Mouse (Mus musculus) gastrocnemius, postnatal 10 days (tissue): ENCODE measurements around the gene Cbx3. TPM values are rescaled to one million over a fixed set of nuclear protein-coding genes. Genes with fewer than 3 reads are reported as not detected.
"Not testable (repeated sequence)": the region's sequence is repeated elsewhere in the genome, so short reads cannot be mapped to it uniquely, and the experiment has no call there.

Experiments used
- DNase-seq: peaks from one replicate; pipeline ENCODE4 v3.0.0; 2021; ENCODE audit warnings: mixed read lengths
- total RNA-seq, 2 experiments: library from RNA; stranded (reverse); gene quantifications; 2 replicates each; pipeline ENCODE4 v1.2.3; 2021

Gene Cbx3
- total RNA-seq, 2 experiments from 2014 or later: 78.2 to 87.1 TPM

- DNase-seq: peak; percentile 99
These were observed 347 bp upstream of the Cbx3 start, which contains the start of gene Hnrnpa2b1 for GRCm38 (mm10) chr6:51469715-51470310. TSS of gene Hnrnpa2b1 (minus strand) at chr6:51469894.

- no peak for DNase-seq
These were observed 982 bp downstream of the Cbx3 start for GRCm38 (mm10) chr6:51471179-51471505.

GRCm38 (mm10) chr6:51471782-51472181 lies 1.6 kb downstream of the Cbx3 start:
- no peak for DNase-seq

GRCm38 (mm10) chr6:51472213-51472612 lies 2.1 kb downstream of the Cbx3 start:
- no peak for DNase-seq

- DNase-seq: no peak
These were observed 9.1 kb downstream of the Cbx3 start for GRCm38 (mm10) chr6:51479136-51479731.

- no peak for DNase-seq
These were observed 11.4 kb downstream of the Cbx3 start for GRCm38 (mm10) chr6:51481548-51481947.

GRCm38 (mm10) chr6:51483861-51484260 lies 13.7 kb downstream of the Cbx3 start:
- DNase-seq: no peak

- not testable (repeated sequence) for DNase-seq
These were observed 14.4 kb downstream of the Cbx3 start for GRCm38 (mm10) chr6:51484556-51484955.

GRCm38 (mm10) chr6:51485646-51486045 lies 15.5 kb downstream of the Cbx3 start:
- DNase-seq: no peak

GRCm38 (mm10) chr6:51486076-51486710 lies 16.0 kb downstream of the Cbx3 start:
- DNase-seq: no peak

- no peak for DNase-seq
These were observed 16.6 kb downstream of the Cbx3 start for GRCm38 (mm10) chr6:51486731-51487130.

GRCm38 (mm10) chr6:51489787-51490186 lies 19.6 kb downstream of the Cbx3 start:
- peak; percentile 56 for DNase-seq

GRCm38 (mm10) chr6:51497321-51498111 lies 27.4 kb downstream of the Cbx3 start:
- DNase-seq: no peak

- DNase-seq: no peak
These were observed 35.5 kb downstream of the Cbx3 start for GRCm38 (mm10) chr6:51505671-51506070.

GRCm38 (mm10) chr6:51507556-51507955 lies 37.4 kb downstream of the Cbx3 start:
- DNase-seq: no peak

GRCm38 (mm10) chr6:51508750-51509648 lies 38.8 kb downstream of the Cbx3 start:
- DNase-seq: peak; percentile 81

GRCm38 (mm10) chr6:51510094-51510493 lies 39.9 kb downstream of the Cbx3 start:
- DNase-seq: peak; percentile 64

GRCm38 (mm10) chr6:51510946-51511345 lies 40.8 kb downstream of the Cbx3 start:
- DNase-seq: no peak

- no peak for DNase-seq
These were observed 43.6 kb downstream of the Cbx3 start for GRCm38 (mm10) chr6:51513745-51514144.

- DNase-seq: no peak
These were observed 44.7 kb downstream of the Cbx3 start for GRCm38 (mm10) chr6:51514860-51515259.

- no peak for DNase-seq
These were observed 53.1 kb downstream of the Cbx3 start for GRCm38 (mm10) chr6:51523310-51523709.

- DNase-seq: peak; percentile 59
These were observed 53.7 kb downstream of the Cbx3 start, which contains the start of gene Snx10 for GRCm38 (mm10) chr6:51523807-51524320. TSS of gene Snx10 (plus strand) at chr6:51523901.
